Mouse (Mus musculus): Measurements from ENCODE around the gene Txnrd3. TPM values are rescaled to one million over a fixed set of nuclear protein-coding genes. Genes with fewer than 3 reads are reported as not detected.

The Txnrd3 gene
- polyA plus RNA-seq, 2 experiments from 2014 or later: 0.17 to 0.97 TPM

Other genes starting within 250 kb of the Txnrd3 start
- gene Chchd6, start 48.3 kb upstream of the Txnrd3 start, polyA plus RNA-seq (2017; shearing (Covaris generic)): 1 to 10 TPM; 2.3 to 3.3 TPM
- gene Vmn1r40, start 63.6 kb downstream of the Txnrd3 start, polyA plus RNA-seq (2017; shearing (Covaris generic)): not detected
- gene Vmn1r41, start 96.8 kb downstream of the Txnrd3 start, polyA plus RNA-seq (2017; shearing (Covaris generic)): not detected
- not detected for gene Vmn1r42, start 232.4 kb downstream of the Txnrd3 start, polyA plus RNA-seq (2017; shearing (Covaris generic))
- gene Vmn1r43, start 232.4 kb downstream of the Txnrd3 start, polyA plus RNA-seq (2017; shearing (Covaris generic)): not detected
- not detected for gene Vmn1r44, start 239.7 kb downstream of the Txnrd3 start, polyA plus RNA-seq (2017; shearing (Covaris generic))

Data from activated CD4-positive, CD25-positive, alpha-beta regulatory T cell, adult 4 months (primary cell).